Mouse (Mus musculus): ENCODE results near the gene Zdhhc4. TPM values are rescaled to one million over a fixed set of nuclear protein-coding genes. Genes with fewer than 3 reads are reported as not detected.
A peak's percentile ranks its signal among the peaks of the same experiment; 100 is the strongest.

Zdhhc4 gene
- total RNA-seq, 2 experiments from 2014 or later, result 60.7 to 68.5 TPM

DNA sequence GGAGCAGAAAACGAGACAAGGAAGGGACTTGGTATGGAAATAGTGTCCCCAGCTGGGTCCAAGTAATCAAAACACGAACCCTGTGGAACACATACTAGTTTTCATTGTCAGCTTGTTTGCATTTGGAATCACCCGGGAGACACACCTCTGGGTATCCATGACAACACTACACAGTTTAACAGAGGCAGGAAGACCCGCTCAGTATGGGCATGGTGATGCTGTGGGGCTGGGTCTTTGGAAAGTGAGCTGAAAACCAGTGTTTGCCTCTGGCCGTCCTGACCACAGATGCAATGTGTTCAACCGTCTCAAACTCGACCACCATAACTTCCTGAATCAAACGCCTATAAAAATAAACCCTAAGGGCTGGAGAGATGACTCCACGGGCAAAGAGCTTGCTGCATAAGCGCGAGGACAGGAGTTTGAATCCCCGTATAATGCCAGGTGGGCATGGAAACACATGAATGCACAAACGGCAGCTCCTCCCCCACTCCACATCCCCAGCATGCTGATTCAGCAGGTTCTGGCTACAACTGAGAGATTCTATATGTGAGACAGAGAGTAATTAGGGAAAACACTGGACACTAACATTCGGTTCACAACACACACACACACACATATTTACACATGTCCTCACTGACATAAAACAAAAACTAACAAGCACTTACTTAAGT, 5.5 kb upstream of the Zdhhc4 start:
- no peak for DNase-seq (ENCODE audit: low spot score in 2 of 2)

GRCm38 (mm10) chr5:143333872-143334271, 4.8 kb upstream of the Zdhhc4 start:
- DNase-seq (ENCODE audit: low spot score in 2 of 2), result peak; percentile 73 to 75

GRCm38 (mm10) chr5:143317288-143317610, 11.8 kb downstream of the Zdhhc4 start:
- peak in 1 of 2 experiments; percentile 49 for DNase-seq (ENCODE audit: low spot score in 2 of 2)

GRCm38 (mm10) chr5:143316605-143317287, 12.3 kb downstream of the Zdhhc4 start:
- peak in 1 of 2 experiments; percentile 38 for DNase-seq (ENCODE audit: low spot score in 2 of 2)

- no peak for DNase-seq (ENCODE audit: low spot score in 2 of 2)
Measured at GRCm38 (mm10) chr5:143315514-143315888, 13.6 kb downstream of the Zdhhc4 start.

DNA sequence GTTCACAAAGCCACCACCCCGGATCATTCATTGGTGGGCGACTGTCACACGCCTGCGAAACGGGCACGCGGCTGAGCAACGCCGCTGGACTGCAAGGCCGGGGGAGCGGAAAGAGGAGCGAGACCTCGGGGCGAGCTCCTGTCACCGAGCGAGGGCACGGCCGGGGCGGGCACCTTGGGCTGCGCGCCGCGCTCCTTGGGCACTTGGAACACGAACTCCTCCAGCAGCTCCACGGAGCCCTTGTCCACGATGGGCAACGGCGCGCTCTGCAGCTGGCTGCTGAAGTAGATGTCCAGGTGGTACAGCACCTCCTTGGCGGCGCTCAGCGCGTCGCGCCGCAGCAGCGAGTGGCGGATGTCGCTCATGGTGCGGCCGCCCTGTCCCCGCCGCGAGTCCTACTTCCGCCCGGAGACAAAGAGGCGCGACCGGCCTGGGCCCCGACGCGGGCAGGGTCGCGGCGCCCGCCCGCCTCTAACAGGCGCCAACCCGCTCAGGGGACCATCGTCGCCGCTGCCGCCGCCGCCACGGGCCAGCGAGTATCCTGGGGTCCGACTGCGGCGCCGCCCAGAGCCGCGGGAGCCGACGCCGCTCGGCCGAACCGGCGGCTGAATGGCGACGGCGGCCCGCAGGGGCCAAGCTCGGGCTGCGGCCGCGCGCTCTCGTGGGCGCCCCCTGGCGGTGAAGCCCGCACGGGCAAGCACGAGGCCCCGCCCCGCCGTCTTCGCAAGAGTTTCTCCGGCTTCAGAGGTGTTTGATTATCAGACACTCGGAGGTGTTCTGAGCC, 14.1 kb downstream of the Zdhhc4 start, which contains the start of gene E130309D02Rik:
E130309D02Rik (minus strand) TSS at position 631 of the 784 bp plus-strand sequence.
- DNase-seq (ENCODE audit: low spot score in 2 of 2), result peak; percentile 95 to 97

DNA sequence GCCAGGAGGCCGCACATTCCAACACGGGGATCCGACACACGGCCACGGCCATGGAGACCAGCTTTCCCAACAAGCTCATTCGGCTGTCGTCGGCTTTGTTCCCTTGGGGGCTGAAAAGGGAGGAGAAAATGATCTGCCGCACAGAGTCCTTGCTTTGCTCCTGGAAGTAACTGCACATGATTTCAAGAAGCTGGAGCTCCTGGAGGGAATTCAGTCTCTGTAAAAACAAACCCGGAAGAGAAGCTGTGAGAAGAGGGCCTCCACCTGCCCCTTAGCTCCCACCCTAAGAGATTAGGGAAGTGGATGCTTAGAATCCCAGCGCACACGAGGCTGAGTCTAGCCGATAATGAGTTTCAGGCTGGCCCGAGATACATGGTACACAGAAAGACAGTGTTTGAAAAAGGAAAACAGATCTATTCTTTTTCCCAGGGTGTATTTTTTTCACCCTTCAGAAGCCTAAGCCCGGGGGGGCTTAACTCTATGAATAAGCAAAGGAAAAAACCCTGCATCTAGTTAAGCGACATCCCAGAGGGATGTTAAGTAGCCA, 14.8 kb downstream of the Zdhhc4 start:
- no peak for DNase-seq (ENCODE audit: low spot score in 2 of 2)

GRCm38 (mm10) chr5:143311886-143312285, 17.2 kb downstream of the Zdhhc4 start:
- DNase-seq (ENCODE audit: low spot score in 2 of 2), result peak; percentile 70 to 76

- DNase-seq (ENCODE audit: low spot score in 2 of 2), result no peak
Measured at GRCm38 (mm10) chr5:143309916-143310315, 19.1 kb downstream of the Zdhhc4 start.

GRCm38 (mm10) chr5:143308825-143309224, 20.2 kb downstream of the Zdhhc4 start:
- DNase-seq (ENCODE audit: low spot score in 2 of 2), result no peak

- no peak for DNase-seq (ENCODE audit: low spot score in 2 of 2)
Measured at GRCm38 (mm10) chr5:143304251-143304650, 24.8 kb downstream of the Zdhhc4 start.

DNA sequence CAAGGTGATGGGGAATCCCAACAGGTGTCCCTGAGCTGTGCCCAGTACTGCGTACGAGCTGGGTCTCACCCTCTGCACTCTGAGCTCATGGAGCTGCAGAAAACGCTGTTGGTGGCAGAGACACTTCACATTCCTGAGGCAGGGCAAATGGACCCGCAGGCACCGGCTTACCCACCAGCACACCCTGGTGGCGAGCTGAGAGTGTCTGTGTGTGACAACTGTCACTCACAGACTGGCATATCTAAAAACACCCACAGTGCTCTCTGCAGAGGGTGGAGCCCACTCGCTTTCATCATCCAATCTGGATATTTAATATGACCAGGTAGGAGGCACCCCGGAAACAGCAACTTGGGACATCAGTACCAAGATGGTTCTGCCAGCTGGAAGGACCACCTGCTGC, 27.8 kb downstream of the Zdhhc4 start:
- no peak for DNase-seq (ENCODE audit: low spot score in 2 of 2)

GRCm38 (mm10) chr5:143299686-143300085, 29.4 kb downstream of the Zdhhc4 start:
- DNase-seq (ENCODE audit: low spot score in 2 of 2), result peak; percentile 47 to 61

- DNase-seq (ENCODE audit: low spot score in 2 of 2), result no peak
Measured at GRCm38 (mm10) chr5:143298391-143298790, 30.7 kb downstream of the Zdhhc4 start.

DNA sequence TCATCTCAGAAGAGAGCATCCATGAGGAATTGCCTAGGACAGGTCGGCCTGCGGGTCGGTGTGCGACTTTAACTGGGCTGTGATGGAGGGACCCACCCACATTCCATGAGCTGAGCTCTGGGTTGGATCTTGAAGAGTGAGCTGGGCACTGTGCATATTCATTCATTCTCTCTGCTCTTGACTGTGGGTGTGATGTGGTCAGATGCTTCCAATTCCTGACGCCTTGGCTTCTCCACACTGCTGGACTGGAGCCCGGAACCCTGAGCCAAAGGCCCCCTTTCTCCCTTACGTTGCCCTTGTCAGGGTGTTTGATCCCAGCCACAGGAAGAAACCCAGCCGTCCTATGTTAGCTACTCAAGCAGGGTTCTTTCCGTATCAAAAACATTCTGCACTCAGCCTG, 31.1 kb downstream of the Zdhhc4 start:
- no peak for DNase-seq (ENCODE audit: low spot score in 2 of 2)

DNA sequence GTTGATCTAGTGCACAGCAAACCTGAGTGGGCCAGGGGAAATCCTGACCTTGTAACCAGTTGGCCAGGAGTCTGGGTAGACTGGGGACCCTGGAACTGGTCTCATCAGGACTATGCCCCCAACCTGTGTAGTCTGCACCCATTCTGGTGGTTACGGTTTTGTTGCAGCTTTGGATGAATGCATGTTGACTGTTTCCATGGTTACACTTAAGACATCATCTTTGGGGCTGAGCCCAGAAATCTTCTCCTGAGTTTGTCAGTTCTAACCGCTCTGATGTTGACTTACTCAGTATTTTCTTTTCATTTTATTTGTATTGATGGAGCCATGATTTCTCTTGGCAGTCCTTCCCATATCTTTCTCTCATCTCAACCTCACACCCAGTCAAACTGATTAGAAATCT, 33.7 kb downstream of the Zdhhc4 start:
- no peak for DNase-seq (ENCODE audit: low spot score in 2 of 2)

DNA sequence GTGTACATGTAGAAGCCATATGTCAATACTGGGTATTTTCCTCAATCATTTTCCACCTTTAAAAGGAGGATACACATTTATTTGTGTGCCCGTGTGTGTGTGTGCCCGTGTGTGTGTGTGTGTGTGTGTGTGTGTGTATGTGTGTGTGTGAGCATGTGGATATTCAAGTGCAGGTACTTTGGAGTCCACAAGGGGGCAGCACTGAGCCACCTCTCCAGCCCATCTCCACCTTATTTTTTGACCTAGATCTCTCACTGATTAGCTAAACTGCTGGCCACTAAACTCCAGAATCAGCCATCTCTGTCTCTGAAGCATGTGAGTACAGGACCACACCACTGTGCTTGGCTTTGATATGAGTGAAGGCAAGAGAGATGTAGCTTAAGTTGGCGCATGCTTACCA, 34.2 kb downstream of the Zdhhc4 start:
- no peak for DNase-seq (ENCODE audit: low spot score in 2 of 2)

- DNase-seq (ENCODE audit: low spot score in 2 of 2), result no peak
Measured at GRCm38 (mm10) chr5:143293404-143293803, 35.7 kb downstream of the Zdhhc4 start, which contains the start of gene Zfp853. TSS of gene Zfp853 (minus strand) at chr5:143293623.

GRCm38 (mm10) chr5:143292879-143293278, 36.2 kb downstream of the Zdhhc4 start:
- DNase-seq (ENCODE audit: low spot score in 2 of 2), result no peak

DNA sequence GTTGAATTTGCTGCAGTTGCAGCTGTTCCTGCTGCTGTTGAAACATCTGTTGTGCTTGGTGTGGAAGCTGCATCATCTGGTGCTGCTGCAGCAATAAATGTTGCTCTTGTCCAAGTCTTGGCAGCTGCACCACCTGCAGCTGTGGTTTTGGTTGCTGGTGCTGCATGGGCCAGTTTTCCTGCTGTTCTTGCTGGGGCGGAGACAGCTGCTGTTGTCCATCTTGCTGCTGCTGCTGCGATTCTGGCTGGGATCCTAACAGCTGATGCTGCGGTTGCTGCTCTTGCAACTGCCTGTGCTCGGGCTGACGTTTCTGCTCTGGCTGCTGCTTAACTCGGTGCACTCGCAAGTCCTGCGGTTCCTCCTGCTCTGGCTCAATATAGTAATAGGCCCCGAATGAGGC, 39.8 kb downstream of the Zdhhc4 start:
- DNase-seq (ENCODE audit: low spot score in 2 of 2), result no peak

DNA sequence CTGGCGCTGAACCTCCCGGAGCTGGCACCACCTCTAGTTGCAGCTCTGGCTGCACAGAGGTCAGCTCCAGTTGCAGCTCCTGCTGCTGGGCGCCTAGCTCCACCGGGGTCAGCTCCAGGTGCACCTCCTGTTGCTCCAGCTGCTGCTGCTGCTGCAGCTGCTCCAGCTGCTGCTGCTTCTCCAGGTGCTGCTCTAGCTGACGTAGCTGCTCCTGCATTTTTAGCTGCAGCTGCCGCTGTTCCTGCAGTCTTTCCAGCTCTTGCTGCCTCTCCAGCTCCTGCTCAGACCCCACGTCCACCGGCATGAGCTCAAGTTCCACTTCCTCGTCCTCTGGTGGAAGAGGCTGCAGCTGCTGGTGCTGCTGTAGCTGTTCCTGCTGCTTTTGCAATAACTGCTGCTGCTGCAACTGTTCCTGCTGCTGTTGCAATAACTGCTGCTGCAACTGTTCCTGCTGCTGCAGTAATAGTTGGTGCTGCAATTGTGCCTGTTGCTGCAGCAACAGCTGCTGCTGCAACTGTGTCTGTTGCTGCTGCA, 40.6 kb downstream of the Zdhhc4 start:
- no peak for DNase-seq (ENCODE audit: low spot score in 2 of 2)
